Mouse (Mus musculus) CD4-positive, CD25-positive, alpha-beta regulatory T cell, adult 4 months (primary cell): ENCODE data around the gene Ppm1l. TPM values are rescaled to one million over a fixed set of nuclear protein-coding genes. Genes with fewer than 3 reads are reported as not detected.

Experiments used
- ATAC-seq: one replicate; pipeline ENCODE4 v1.8.0; 2017
- polyA plus RNA-seq, 2 experiments: library from polyadenylated mRNA; unstranded; fragments of 100-300 nt; shearing (Covaris generic); gene quantifications; one replicate each; pipeline ENCODE4 v1.2.1; 2017

Gene Ppm1l
- polyA plus RNA-seq, 2 experiments from 2014 or later: 4.4 to 6.9 TPM

DNA sequence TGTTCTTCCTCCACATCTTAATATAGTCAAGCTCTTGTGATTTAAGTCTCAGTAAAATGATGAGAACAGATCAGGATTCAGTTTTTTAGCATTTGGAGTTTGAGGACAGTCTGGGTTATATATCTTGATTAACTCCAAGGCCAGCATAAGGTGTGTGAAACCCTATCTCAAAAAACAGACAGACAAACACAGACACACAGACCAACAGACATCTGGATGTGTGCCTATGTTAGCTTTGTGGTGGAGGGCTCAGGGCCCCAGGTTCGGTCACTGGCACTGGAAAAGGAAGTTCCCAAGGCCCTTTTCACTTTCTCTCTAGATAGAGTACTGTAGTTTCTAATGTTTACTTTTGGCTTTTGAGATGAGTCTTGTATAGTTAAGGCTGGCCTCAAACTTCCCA is 23.8 kb downstream of the Ppm1l start:
- ATAC-seq: no peak

DNA sequence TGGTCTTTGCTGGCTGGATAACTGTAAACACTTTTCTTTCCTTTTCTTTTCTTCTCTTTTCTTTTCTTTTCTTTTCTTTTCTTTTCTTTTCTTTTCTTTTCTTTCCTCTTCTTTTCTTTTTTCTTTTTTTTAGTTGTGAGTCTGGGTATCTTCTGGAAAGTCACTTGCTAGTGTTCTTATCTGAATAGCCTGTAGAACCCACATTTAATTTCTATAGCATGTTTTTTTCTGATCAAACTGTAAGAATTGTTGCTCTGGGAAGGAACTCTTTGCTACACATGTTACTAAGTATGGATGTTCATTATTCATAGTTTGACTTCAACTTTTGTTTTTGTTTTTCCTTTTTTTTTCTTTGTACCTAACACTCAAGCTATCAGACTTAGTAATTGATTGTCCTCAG is 24.3 kb downstream of the Ppm1l start:
- no peak for ATAC-seq

DNA sequence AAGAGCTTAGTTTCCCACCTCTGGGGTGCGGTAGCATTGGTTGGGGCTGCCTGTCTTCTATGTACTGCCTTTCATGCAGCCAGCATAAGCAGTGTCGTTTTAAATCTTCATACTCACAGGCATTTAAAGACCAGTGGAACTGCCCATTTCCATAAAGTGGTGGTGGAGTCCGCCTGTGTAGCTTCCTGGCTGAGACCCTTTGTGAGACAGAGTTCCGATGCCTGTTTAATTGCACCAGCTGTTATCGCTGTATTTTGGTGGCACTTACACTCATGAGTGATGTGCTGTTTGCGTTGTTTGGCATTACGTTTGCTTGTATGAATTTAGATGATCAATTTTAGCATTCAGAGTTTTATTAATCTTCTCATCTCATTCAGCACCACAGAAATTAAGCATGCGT is 24.9 kb downstream of the Ppm1l start:
- no peak for ATAC-seq

DNA sequence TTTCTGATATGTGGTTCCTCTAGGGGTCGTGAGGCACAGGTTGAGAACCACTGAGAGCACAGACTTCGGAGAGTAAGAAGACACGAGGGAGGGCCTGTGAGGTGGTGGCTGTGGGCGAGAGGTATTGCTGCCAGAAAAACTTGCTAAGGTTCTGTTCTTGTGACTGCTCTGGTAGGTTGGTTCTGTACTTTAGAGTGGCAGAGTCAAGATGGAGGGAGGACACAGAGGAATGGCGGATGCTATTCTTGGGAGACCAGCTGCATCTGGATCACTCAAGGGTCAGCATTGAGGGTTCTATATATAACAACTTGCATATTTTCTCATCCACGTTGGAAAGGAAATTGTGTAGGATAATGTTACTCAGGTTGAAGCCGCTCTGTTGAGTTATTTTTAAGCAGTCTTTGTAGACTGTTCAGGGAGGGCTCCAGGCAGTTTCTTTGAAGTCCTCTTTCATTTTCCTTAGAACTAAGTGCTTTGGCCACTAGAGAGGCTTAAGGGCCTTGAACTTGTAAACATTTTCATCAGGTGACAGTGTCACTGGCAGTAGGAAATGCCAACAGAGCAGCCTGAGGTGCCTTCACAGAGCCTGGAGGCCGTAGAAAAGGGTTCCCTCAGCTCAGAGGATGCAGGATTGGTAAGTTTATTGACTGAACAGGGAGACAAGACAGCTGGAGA is 25.7 kb downstream of the Ppm1l start:
- ATAC-seq: peak; percentile 29

DNA sequence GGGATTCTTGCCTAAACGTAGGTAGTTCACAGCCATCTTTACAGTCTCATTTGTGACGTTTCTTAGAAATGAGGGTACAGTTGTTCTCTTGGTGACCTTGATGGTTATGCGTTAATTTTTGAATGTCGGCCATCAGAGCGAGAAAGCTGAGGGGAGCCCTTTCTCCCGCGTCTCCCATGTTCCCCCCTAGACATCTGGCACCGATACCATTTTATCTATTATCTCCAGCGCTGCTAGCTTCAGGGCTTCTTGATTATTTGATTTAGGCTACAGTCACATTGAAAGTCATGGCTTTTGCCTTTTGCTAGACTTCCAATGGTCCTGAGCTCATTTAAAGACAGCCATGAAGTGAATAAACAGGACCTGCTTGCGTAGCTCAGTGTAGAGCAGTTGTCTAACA is 26.5 kb downstream of the Ppm1l start:
- no peak for ATAC-seq

DNA sequence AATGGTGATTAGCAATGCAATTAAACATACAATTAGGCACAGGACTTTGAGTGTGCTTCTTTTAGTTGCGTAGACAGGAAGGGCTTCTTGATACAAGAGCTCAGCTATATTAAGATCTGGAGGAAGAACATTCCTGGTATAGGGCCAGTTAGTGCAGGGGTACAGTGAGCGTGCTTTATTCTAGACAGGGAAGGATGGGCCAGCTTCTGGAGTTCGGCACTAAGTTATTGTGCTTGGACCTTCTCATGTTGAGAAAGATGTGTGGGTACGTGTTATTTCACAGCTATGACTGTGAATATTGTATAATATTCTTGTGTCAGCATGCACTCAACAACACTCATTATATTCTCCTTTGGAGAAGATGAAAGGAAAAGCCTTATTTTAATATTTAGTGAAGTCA is 29.9 kb downstream of the Ppm1l start:
- no peak for ATAC-seq

DNA sequence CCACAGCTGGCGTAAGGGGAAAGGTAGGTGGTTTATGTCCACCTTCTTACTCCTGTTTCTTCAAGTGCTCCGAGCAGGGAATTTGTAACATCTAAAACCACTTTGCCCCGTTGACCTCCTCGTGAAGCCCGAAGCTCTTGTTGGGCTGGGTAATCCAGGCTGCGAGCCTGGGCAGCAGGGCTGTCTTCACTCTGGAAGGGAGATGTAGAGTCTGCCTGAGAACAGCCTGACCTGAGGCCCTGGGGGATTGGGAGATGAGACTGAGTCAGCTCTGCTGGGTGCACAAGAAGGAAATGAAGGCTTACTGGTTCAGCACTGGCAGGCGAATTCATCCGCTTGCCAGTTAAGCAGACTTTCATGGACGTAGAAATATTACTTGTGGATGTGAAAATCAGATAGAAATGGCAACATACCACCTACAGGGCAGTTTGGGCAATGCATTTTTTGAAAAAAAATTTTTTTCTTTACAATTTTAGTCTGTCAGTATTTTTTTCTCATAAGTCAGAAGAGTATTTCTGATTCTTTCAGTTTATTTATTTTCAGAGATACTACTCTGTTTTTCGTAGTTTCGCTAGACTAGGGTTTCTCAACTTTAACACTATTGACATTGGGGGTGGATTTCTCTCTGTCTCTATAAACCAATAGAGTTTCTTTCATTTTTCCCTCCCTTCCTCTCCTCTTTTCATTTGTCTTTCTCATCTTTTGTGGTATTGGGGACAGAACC is 31.7 kb downstream of the Ppm1l start:
- no peak for ATAC-seq

DNA sequence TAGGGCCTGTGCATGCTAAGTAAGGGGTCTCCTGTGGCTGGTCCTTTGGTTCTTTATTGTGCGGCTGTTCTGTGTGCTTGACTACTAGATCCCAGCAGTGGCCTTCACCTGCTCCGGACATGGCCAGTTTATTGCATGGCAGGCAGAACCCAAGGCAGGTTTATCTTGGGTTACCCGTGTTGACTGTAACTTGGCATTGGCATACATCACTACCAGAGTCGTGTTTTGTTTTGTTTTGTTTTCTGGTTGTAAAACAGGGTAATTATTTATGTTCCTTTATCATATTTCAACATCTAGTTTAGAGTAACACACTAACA is 32.2 kb downstream of the Ppm1l start:
- ATAC-seq: no peak

DNA sequence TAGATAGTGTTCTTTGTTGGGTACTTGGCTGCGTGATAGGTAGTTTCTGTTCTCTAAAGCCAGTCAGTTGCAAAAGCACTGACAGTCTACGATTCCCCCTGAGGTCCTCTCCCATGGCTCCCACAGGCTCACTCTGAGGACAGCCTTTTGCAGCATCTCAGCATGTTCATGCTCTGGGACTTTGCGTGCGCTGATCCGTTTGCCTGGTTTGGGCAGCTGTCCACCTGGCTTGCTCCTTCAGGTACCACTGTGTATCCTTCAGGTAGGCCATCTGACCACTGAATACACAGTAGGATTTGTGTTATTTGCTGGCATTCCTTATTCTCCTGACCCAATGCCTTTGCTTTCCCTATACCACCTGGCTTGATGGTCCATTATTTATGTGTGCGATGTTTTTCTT is 33.3 kb downstream of the Ppm1l start:
- no peak for ATAC-seq

DNA sequence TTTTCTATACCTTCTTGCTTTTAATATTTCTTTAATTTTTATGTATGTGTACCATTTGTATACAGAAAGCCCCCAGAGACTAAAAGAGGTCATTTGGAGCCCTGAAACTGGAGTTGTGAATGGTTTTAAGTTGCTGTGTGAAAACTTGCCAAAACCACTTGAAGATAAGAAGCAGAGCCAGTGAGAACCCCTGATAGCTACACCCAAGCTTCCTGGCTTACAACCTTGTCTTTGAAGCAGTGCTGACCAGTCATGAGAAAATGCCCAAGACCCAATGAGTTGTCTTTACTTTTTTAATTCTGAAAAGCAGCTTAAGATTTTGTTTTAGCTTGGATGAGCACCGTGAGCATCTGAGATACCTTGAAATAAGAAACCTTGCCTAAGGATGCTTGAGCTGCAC is 35.5 kb downstream of the Ppm1l start:
- no peak for ATAC-seq

DNA sequence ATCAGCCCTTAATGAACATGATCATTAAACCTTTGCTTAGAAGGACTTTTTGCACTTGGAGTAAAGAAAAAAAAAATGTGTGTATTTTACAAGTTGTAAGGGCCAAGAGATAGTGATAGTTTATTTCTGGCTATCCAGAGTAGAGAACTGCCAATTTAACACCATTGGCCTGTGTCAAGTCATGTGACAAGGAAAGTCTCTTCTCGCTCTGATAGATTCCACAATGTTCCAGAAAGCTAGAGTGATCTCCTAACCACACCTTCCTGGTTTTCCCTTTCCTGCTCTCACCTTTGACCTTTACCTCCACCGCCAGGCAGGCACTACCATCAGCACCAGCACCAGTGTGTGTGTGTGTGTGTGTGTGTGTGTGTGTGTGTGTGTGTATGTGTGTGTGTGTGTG is 38.0 kb downstream of the Ppm1l start:
- ATAC-seq: no peak

DNA sequence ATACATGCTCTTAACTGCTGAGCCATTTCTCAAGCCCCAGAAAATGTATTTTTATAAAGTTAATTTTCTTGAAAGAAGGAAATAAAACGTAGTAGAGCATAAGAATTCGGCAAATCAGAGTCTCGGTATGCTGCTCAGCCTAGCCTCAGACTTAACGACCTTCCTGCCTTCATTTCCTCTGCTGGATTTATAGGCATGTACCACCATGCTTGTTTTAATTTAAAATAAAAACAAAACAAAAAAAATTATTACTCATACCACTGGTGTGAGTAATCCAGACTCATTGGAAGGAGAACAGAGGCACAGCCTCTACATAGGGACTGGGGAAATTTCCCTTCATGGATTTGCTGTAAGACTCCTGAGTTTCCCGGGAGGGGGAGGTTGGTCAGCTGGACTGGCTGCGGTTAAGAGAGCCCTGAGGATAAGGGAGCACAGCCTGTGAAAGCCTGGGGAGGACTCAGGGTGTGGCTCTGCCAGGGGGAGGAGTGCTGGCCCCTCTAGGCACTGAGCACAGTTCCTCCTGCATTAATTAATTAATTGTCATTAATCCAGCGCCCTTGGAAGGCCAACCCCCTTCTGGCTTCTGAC is 39.5 kb downstream of the Ppm1l start:
- no peak for ATAC-seq

DNA sequence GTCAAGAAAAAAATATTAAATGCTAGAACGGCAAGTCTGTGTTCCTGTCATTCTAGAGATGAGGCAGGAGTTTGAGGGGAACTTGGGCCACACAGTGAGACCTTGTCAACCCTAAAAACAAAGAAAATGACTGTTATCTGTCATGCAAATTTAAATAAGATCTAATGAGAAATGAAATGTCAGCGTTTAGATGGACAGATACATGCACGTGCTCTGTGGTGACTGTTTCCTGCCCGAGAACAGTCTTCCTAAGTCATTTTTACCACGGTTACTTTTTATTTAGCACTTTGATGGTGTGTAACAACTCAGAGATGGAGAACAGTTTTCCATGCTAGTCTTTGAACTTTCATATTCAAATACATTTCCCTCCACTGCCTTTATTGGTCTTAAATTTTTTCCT is 40.1 kb downstream of the Ppm1l start:
- peak; percentile 88 for ATAC-seq

DNA sequence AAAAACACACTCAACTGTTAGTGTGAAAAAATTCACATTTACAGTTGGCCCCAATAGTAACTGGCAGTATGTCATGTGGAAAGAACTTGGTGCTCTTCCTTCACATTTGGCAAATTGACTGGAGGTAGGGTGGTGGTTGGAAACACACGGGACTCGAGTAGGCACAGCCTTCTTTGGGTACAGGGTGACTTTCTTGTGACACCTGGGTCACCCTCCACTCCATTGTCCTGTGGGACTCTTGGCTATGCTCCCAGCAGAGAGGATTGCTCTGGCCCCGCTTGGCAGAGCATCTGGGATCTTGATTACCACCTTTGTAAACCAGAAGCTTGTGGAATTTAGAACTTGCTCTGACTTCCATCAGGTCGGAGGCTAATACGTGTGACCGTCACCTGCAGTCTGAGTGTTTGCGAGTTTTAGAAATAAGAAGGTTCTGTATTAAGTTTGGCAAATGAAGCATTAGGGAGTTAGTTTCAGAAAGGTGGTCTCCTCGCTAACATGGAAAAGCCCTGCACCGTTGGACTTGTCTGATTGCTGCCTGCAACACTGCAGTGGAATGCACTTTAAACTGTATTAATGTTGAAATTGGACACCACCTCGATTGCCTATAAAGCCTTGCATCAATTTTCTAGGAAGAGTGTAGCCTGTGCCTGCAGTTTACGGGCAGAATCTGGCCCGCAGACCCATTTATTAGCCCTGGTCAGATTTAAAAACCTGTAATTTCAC is 41.4 kb downstream of the Ppm1l start:
- no peak for ATAC-seq

DNA sequence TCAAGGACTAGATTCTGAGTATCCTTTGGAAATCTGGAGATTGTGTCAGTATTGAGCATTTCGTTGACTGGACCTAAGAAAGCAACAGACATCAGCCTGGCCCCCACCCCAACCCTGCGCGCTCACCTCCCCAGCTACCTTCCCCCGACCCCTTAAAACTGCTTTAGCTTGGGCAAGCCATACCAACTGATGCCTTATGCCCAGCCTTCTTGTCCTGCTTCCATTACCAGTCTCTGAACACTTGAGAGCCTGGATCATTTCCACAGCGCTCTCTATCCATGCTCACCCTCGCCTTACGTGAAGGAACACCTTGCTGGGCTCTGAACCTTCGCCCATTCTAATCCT is 41.9 kb downstream of the Ppm1l start:
- no peak for ATAC-seq

DNA sequence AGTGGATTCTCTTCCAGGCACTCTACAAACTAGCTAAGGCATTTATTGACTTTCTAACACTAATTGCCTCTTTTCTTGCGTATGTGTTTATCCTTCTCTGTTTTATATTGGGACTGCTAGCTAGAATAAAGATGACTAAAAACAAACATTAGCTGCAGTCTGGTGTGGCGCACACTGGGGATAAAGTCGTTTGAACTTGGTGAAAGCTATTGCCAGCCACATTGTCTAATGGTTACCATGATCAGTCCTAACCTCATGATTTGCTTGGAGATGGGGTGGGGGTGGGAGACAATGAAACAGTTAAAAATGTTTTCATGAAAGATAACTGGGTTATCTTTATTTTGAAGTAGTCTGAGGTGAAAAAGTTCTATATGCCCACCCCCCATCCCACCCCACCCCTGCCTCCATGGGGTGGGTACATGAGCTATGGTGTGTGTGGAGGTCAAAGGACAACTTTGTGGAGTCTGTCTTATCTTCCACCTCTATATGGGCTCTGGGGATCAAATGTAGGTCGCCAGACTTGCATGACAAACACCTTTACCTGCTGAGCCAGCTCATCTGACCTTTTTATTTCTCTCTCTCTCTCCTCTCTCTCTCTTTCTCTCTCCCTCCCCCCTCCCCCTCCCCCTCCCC is 43.7 kb downstream of the Ppm1l start:
- ATAC-seq: no peak

DNA sequence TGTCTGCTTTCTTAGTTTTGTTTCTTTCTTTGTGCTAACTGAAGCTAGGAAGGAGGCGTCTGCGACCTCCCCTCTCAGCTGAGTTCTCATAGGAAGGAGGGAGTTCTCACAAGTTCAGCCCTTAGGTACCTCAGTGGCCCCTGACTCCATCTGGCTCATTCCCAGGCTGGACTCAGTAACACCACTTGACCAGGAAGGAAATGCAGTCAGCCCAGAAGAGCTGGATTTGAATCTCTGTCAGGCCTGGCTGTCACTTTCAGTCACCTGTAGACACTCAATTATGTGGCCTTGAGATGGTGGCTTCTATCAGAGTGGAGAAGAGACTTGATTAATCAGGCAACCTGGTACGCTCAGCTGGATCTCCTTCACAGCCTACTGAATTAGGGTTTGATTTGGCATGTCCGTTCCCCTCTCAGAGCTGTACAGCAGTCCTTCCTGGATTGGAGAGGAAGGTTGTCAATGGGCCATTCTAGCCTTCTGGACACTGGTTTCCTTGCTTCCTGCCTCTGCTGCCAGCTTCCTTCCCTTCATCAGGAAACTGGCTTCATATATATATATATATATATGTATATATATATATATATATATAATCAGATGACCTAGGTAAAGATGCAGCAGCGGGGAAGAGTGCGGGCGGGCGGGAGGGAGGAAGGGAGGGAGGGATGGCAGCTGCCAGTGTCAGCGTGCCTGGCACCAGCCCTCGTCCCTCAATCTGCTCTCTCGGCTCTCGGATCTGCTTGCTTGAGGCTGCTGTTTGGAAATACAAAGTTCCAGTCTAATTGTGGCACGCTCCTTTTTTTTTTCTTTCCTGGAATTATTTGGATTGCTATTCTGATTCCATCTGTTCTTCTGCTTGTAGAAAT is 45.1 kb downstream of the Ppm1l start:
- no peak for ATAC-seq

DNA sequence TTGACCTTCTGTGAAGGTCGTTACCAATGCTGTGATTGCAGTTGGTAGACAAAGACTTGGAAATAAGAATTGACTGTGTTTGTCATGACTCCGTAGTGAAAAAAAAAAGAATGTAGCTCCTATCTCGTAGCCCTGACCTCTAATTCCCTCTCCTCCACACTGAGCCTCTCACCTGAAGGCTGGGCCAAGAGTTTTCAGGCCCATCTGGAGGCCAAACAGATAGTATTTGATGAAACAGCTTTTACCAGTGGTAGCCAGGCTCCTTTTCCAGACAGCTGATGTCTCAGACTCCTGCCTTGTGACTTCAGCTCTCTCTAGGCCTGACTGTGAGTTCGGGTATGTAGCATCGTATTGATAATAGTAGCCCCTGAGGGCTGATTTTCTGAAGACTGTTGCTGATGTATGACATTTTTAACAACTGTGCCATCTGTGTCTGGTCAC is 45.7 kb downstream of the Ppm1l start:
- ATAC-seq: no peak

DNA sequence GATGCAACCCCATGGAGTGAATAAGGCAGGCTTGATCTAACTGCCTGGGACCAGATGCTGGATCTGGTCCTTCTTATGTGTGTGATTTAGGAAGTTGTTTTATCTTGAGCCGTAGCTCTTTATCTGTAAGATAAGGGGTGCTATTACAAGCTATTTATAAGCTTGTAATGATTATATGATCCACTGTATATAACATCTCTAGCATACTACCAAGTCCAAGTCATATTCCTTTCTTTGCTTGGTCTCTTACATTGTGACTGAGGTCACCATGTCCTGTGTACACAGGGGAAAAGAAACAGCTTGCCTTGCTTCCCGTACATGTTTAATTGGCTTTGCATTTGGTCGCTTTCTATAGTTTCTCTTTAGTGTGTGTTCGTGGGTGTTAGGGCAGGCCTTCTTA is 46.2 kb downstream of the Ppm1l start:
- no peak for ATAC-seq

DNA sequence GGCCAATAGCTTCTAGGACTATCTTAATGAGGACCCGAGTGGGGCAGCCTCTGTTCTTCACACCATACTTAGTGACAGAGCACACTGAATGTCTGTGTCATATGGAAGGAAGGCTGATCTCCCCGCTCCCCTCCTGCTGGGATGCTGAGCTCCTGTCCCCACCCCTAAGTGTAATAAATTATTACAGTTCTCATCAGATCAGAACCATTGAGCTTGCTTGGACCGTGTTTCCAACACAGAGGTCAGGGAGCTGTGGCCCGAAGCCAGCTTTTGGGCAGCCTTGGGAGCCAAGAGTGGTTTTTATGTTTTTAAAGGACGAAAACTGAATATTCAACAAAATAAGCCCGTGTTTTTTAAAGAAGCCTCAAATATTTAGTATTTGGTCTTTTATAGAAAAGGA is 47.5 kb downstream of the Ppm1l start:
- no peak for ATAC-seq

DNA sequence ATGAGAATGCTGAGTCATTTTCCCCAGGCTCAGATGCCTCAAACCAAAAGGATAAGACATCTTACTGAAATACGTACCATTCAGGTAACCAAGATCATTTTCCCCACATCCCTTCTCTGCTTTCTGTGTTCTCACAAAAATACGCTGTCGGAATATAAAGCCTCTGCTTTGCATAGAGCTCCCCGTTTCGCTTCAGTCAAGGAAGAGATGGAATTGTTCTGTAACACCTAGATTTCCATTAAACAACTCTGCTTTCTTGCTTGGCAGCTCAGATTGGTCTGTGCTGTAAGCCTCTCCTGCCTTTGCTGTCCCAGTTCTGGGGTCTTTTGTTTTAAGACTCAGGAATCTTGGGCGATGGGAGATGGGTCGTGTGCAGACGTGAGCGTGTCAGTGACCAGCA is 51.3 kb downstream of the Ppm1l start:
- no peak for ATAC-seq

DNA sequence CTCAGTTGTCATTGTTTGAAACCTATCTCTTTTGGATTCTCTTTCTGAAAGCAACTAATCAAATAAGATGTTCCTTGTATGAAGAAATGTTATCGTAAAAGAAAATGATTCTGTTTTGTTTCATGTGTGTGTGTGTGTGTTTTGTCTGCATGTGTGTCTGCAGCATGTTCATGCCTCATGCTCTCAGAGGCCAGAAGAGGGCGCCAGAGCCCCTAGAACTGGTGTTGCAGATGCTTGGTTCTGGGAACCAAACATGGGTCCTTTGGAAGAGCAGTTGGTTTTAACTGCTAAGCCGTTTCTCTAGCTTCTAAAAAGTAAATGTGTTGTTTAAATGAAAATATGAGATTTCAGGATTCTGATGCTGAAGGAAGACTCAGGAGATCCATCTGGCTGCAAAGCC is 56.1 kb downstream of the Ppm1l start:
- no peak for ATAC-seq
